Mouse (Mus musculus): Measurements from ENCODE around the gene Calr.

DNA sequence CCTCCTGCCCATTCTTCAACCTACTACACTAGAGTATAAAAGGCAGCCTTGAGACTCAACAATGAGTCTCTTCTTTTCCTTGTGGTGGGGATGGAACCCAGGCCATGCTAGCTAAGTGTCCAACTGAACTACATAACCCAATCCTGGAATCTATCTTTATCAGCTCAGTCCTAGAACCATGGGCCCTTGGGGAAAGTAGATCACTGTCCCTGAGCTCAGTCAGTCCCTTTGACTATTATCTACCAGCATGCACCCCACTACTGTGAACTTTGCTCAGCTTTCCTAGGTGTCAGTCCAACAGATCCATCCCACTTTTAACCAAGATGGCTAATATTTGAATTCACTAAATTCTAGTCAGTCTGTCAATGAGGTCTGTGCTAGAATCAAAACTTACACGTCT, 5.2 kb downstream of the Calr start:
- TF ChIP-seq CTCF (IDR thresholded peaks at IDR 0.05) (no peak), EP300 (IDR thresholded peaks at IDR 0.05) (no peak)
